Mouse (Mus musculus) spleen, postnatal 14 days (tissue): Measurements from ENCODE around the gene Skap1.

Source experiments
- DNase-seq, 2 experiments: peaks; one replicate each; pipeline ENCODE4 v3.0.0; 2021 to 2022; ENCODE audit warnings: low spot score in 2 of 2

Gene Skap1

DNA sequence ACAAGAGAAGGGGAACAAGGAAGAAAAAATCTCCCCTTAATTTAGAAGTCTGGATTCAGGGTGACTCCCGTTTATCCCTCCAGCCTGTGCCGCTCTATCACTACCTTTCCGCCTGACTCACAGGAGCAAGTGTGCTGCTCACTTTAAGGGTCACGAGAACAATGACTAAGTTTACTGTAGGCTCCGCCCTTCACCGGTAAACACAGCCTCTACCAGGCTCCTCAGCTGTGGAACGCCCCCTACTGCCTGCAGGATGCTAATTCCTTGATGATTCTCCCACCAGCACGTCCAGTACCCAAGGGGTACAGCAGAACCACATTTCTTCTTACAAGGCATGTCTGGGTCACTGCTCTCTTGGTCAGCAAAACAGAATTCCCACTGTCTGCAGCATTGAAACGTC, 158.4 kb downstream of the Skap1 start:
- DNase-seq = peak in 1 of 2 experiments; percentile 8

- DNase-seq = no peak
These were observed 160.0 kb downstream of the Skap1 start for GRCm38 (mm10) chr11:96624436-96624835.

DNA sequence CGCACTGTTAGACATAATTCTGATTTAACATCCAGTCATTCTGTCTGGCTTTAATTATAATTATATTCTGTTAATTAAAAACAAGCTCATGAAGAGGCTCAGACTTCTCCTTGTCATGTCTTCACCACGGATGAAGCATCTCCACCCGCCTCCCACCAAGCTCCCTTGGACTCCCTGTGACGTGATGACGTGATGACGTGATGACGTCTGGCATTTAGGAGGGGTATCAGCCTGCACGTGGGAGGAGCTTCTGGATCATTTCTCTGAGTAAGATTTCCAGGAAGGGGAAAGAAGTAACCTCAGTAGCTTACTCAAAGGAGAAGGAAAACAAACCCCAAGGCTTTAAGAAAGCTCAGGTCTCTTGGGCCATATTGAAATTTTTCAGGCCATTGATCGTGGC, 165.4 kb downstream of the Skap1 start:
- no peak for DNase-seq

DNA sequence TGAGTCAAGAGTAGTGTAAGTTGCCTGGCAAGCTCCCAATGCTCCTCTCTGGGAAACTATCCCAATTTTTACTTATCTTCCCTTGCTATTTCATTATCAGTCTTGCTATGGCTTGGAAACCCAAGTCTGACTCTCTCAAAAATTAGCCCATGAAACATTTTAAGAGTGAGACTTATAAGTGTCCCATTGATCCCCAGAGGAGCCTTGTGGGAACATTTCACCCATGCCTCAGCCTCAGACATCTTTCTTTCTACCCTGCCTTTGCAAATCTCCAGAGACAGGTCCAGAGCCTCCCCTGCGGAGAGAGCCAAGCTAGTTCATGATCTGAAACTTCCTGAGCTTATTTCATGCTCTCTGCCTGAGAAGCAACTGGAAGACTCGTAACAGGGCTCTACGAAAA, 167.1 kb downstream of the Skap1 start:
- DNase-seq = no peak

GRCm38 (mm10) chr11:96637927-96638326, 173.5 kb downstream of the Skap1 start:
- no peak for DNase-seq

DNA sequence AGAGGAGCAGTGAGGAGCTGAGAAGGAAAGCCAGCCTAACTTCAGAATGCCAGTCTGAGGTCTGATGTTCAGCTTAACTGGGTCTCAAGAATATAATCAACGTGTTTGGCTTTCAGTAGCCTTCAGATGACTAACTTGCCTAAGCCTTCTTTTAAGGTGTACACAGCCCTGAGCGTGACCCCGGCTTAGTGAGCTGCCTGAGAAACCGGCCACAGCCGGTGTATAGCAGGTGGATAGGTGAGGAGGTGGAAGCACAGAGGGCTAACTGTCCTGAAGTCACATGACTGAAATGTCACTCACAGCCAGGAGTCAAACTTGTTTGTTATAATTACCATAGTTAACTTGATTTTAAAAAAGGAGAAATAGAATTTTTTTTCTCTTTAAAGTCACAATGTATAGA, 175.4 kb downstream of the Skap1 start:
- DNase-seq = no peak

DNA sequence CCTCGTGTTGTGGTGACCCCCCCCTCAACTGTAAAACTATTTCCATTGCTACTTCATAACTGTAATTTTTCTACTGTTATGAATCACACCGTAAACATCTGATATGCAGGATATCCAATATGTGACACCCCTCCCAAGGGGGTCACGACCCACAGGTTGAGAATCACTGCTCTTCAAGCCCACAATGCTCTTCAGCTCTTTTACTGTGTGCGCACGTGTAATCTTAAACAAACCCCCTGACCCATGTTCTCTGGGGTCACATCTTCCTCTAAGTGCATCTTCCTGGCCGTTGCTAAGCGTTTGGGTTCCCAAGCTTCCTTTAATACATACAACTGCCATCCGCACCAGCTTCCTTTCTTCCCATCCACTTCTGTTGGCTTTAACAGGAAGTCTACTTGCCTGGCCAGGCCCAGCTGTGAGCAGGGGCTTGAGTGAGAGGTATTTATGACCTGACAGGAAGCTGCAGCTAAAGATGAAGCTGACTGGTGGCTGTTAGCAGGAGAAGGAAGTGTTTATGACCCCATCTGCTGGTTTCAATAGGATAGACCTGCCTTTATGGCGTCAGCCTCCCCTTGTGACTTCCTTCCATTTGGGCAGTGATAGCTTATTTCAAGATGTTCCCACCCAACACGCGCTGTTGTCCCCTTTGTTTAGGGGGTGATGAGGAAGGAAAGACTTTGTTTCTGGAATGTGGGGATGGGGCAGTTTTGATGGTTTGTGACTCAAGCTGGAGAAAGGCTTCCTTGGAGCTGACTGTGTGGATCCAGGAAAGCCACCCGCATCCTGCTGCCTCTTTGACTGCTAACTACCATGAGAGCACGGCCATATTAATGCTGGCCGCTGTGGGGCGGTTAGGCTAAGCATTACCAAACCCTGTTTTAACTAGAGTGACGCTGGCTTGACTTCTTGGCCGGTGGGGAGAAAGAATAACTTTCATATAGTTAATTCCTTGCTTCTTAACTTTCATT, 178.1 kb downstream of the Skap1 start:
- DNase-seq = peak in 1 of 2 experiments; percentile 6

GRCm38 (mm10) chr11:96644969-96645368, 180.6 kb downstream of the Skap1 start:
- DNase-seq = no peak

GRCm38 (mm10) chr11:96645538-96646037, 181.2 kb downstream of the Skap1 start:
- DNase-seq = peak; percentile 10 to 21

- no peak for DNase-seq
These were observed 187.5 kb downstream of the Skap1 start for GRCm38 (mm10) chr11:96651848-96652247.

DNA sequence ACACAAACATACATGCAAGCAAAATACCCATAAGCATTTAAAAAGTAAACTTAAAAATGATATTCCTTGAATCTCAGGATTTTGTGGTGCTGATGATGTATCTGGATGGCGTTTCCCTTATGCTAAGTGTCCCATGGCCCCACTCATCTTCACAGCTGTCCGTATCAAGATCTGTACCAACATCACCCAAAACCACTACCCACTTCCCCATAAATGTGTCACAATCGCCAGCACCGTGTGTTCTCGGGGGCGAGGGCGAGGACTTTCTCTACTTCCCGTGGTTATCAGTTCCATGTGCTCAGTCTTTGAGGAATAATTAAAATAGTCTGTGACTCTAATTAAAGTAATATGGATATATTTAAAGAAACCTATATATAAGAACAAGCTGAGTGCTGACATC, 189.5 kb downstream of the Skap1 start:
- DNase-seq = no peak

DNA sequence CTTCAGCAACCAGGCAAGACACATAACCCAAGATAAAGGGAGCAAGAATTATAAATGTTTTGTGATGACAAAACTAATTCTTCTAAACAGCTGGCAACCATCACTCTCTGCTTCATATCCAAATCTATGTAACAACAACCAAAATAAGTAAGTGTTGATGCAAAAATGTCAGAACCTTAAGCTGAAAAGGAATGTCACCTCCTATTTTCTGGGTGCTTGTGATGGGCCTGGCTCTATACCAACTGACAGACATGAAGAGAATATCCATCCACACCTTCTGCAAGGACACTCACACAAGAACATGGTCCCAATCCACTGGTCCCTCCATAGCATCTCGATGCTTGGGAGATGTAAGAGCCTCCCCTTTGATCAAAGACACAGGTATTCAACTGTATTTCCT, 194.0 kb downstream of the Skap1 start:
- DNase-seq = no peak

- DNase-seq = peak in 1 of 2 experiments; percentile 6
These were observed 202.5 kb downstream of the Skap1 start for GRCm38 (mm10) chr11:96666924-96667323.

- DNase-seq = no peak
These were observed 204.0 kb downstream of the Skap1 start for GRCm38 (mm10) chr11:96668367-96668766.

DNA sequence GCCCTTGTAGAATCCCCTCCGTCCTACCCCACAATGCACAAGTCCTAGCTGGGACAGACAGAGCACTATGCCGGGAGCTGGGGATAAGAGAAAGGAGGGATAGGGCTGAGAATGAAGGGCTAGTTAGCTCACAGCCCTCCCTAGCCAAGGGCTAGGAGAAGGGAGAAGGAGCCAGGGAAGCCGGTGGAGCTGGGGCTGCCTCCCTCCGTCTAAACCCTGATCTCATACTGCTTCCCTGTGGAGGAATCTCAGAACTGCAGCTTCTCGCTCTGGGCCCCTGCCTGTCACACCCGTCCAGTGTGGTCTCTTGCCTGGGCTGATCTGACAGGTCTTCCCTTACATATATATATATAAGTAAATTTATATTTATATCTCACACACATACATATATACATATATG, 209.4 kb downstream of the Skap1 start:
- peak in 1 of 2 experiments; percentile 8 for DNase-seq

GRCm38 (mm10) chr11:96674786-96675365, 210.5 kb downstream of the Skap1 start:
- DNase-seq = no peak

DNA sequence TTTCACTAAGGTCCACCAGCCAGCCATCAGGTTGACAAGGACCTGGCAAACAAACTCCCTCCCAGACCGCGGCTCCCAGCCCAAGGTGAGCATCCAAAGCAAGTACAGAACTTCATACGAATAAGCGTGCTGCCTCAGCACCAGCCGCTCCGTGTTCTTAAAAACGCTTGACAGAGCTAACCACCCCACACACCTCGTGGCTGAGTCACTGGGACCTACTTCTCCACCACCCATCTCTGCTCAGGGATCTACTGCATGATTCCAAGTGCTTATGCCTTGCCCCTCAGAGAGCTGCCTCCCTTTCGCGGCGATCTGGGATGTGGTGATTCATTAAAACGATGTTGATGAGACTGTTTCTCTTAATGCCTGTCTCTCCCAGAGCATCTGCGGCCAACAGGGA, 213.6 kb downstream of the Skap1 start:
- DNase-seq = no peak

DNA sequence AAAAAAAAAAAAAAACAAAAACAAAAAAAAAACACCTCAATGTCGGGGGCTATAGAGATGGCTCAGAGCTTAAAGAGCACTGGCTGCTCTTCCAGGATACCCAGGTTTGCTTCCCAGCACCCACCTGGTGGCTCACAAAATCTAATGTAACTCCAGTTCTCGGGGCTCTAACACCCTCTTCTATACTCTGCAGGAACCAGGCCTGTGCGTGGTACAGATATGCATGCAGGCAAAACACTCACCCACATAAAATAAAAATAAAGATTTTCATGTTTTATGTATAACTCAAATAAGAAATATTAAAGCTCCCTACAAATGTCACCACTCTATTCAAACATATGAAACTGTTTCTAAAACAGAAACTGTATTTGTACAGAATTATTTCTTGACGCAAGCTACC, 214.6 kb downstream of the Skap1 start:
- no peak for DNase-seq

DNA sequence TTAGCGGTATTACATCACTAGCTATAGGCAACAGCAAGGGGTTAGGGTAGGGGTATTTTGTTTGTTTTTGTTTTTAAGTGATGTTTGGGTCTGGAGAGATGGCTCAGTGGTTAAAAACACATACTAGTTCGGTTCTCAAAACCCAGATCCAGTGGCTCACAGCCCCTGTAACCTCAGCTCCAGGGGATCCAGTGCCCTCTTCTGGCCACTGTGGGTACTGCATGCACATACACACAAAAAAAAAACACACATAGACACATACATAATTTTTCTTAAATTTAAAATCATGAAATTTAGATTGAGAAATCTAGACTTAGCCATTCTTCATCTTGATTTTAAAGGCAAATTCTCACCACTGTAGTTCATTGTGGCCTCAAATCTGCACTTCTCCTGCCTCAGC, 221.0 kb downstream of the Skap1 start:
- no peak for DNase-seq

DNA sequence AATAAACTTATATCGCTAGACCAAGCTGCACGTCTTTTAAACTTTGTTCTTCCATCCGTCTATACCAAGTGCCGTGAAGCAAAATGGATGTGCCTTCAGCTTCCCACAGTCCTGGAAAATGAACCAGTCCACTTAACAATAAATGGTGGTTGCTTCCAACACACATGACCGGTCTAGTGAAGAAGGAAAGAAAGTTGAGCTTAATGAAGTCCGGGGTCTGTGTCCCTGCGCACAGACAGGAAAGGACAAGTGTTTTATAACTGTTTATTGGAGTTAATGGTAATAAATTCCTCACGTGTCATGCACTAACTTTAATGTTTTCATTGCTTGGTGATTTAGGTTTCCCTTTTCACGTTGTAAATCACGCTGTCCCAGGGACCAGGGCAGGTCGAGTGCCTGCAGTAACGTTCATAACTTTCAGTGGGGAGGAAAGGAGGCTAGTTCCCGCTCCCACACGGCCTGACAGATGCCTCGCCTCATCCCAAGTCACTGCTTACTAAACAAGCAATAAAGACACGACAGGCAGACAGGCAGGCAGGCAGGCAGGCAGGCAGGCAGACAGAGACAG, 222.4 kb downstream of the Skap1 start:
- no peak for DNase-seq

- DNase-seq = no peak
These were observed 227.9 kb downstream of the Skap1 start for GRCm38 (mm10) chr11:96692250-96692649.

- DNase-seq = no peak
These were observed 229.0 kb downstream of the Skap1 start for GRCm38 (mm10) chr11:96693360-96693759.

DNA sequence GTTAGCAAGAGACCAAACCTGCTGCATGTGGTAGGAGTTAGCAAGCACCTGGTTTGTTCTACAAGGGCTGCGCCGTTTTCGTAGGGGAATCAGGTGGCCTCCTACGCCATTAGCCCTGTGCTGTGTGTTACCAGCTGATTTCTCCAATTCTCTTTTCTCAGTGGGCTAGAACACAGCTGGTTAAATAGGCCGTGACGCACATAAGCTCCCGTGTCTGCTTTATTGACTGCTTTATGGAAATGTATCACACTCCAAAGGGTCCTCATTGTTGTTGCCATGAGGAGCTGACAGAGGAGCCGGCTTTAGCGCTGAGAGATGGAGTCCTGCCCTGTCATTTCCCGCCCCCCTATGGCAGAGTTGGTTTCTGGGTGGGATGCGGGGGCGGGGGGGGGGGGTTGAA, 230.4 kb downstream of the Skap1 start:
- DNase-seq = no peak
